Mouse (Mus musculus): ENCODE measurements at regions not wholly inside any gene's neighbourhood (a gene's known extent, or its start where the extent isn't known, plus 50 kb on each side); places are given as distances from the start of the nearest gene placed in this dataset.

DNA sequence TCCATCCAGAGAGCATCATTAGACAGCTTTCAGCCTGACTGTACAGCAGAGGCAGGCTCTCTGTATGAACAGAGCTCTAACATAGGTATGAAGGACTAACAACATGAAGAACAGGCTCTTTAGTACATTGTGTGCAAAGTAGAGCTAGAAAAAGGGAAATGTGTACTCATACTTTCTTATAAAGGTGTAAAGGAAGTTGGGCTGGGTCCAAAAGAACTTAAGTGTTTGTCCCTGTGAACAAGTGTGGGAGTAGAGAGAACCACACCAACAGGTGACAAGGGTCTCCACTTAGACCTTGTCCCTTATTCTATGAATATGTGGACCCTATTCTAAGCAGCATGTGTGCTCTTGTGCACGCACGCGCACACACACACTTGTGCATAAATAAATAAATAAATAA, 127.0 kb downstream of the Zfp706 start:
- TF ChIP-seq EP300 (IDR thresholded peaks at IDR 0.05; ENCODE audit: low read depth in 1 of 2, low read length in 2 of 2) = no peak
- no peak for TF ChIP-seq SIN3A (IDR thresholded peaks at IDR 0.05; ENCODE audit: low read length)
- TF ChIP-seq POLR2A (IDR thresholded peaks at IDR 0.05; ENCODE audit: control insufficient read depth in 1 of 2, insufficient read depth in 1 of 2, low read depth in 1 of 2, low read length in 2 of 2, poor library complexity in 1 of 2) = no peak
- TF ChIP-seq CTCF (IDR thresholded peaks at IDR 0.05 in 2 of 3, conservative IDR thresholded peaks at IDR 0.05 in 1 of 3; ENCODE audit: control insufficient read depth in 1 of 3, insufficient read depth in 1 of 3, low read depth in 2 of 3, low read length in 3 of 3, poor library complexity in 1 of 3, severe bottlenecking in 1 of 3) = no peak
- TF ChIP-seq RCOR1 (IDR thresholded peaks at IDR 0.05; ENCODE audit: low read depth, low read length) = no peak
- TF ChIP-seq GATA1 (IDR thresholded peaks at IDR 0.05; ENCODE audit: low read depth, low read length) = no peak
- TF ChIP-seq TCF12 (IDR thresholded peaks at IDR 0.05; ENCODE audit: low read depth, low read length) = no peak
- TF ChIP-seq RAD21 (IDR thresholded peaks at IDR 0.05; ENCODE audit: low read depth, low read length) = no peak
- TF ChIP-seq MXI1 (IDR thresholded peaks at IDR 0.05; ENCODE audit: low read depth, low read length) = no peak
- no peak for TF ChIP-seq SMC3 (IDR thresholded peaks at IDR 0.05; ENCODE audit: low read depth, low read length)

All from MEL (cell line).